In genomic region chr2:57424879-57425278, GRCm38 (mm10) we compare ENCODE assay signal across 19 mouse cellular contexts.
"Had no signal": no experiment of that assay in that cellular context is flagged by ENCODE, and none has a peak within 500 bp of the region (broad histone marks: within the 10 kb centered on the region; RNA-seq: fewer than 3 reads in every experiment).

No protein-coding gene starts in this region.

- H3K36me3 ChIP-seq: midbrain, embryonic 10.5 days; midbrain, embryonic 12.5 days; neural tube, embryonic 13.5 days; neural tube, embryonic 15.5 days; stomach, embryonic 15.5 days had no signal

- H3K4me3 ChIP-seq: megakaryocyte, embryonic 14.5 days; midbrain, embryonic 10.5 days; midbrain, embryonic 12.5 days; myocyte; neural tube, embryonic 13.5 days; neural tube, embryonic 15.5 days; stomach, embryonic 15.5 days had no signal

- H3K9me3 ChIP-seq: midbrain, embryonic 10.5 days; midbrain, embryonic 12.5 days; neural tube, embryonic 13.5 days; neural tube, embryonic 15.5 days; stomach, embryonic 15.5 days had no signal

- H3K9ac ChIP-seq: liver, embryonic 14.5 days; lung, embryonic 14.5 days; midbrain, embryonic 12.5 days; neural tube, embryonic 13.5 days; neural tube, embryonic 15.5 days; stomach, embryonic 15.5 days had no signal

- H3K4me1 ChIP-seq: megakaryocyte, embryonic 14.5 days; midbrain, embryonic 10.5 days; midbrain, embryonic 12.5 days; neural tube, embryonic 13.5 days; neural tube, embryonic 15.5 days; stomach, embryonic 15.5 days had no signal

- H3K27ac ChIP-seq: liver, embryonic 14.5 days; midbrain, embryonic 10.5 days; midbrain, embryonic 12.5 days; neural tube, embryonic 13.5 days; neural tube, embryonic 15.5 days; stomach, embryonic 15.5 days; stomach, postnatal 0 days had no signal

- H3K4me2 ChIP-seq: lung, embryonic 14.5 days; midbrain, embryonic 12.5 days; neural tube, embryonic 13.5 days; neural tube, embryonic 15.5 days; stomach, embryonic 15.5 days had no signal

- DNase-seq: lung, adult 18-20 months; lung, embryonic 14.5 days; lung, postnatal 10 days; lung, postnatal 4 days; midbrain, embryonic 14.5 days; retina, postnatal 1 day; right cerebral cortex, adult 18-20 months; thymus, adult 2 months; thymus, postnatal 36 days had no signal

- H3K27me3 ChIP-seq: megakaryocyte, embryonic 14.5 days; midbrain, embryonic 12.5 days; neural tube, embryonic 13.5 days; neural tube, embryonic 15.5 days; stomach, embryonic 15.5 days had no signal

- ATAC-seq: midbrain, embryonic 16.5 days had no signal
